Comparison of ENCODE assay signal across 9 mouse cellular contexts in the genomic region with DNA sequence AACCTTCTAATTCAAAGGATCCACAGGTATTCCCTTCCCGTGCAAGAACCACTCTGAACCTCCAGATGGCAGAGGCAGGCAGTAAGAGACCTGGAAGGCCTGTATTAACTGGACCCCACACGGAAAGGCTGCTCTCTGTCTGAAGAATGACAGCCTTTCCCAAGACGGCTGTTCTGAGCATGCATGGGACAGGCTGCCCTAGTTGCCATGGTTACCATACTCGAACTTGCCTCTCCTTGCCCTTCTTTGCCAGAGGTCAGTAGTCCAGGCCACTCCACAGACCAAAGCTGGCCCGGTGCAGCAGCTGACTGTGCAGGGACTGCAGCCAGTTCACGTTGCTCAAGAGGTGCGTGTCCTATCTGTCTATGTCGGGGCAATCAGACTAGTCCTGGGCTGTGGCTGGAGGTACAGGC. TPM values are rescaled to one million over a fixed set of nuclear protein-coding genes. Genes with fewer than 3 reads are reported as not detected.
DNase-seq lines count a peak whose midpoint lies in the region; TF ChIP-seq lines count a peak whose summit lies in the region.
"Had no signal": no experiment of that assay in that cellular context is flagged by ENCODE, and none has a peak within 500 bp of the region (broad histone marks: within the 10 kb centered on the region; RNA-seq: fewer than 3 reads in every experiment).

No protein-coding gene starts in this region.

- no peak overlapping the region for H3K4me3 ChIP-seq in cerebellum, adult 2 months (replicated peaks; ENCODE audit: insufficient read depth, low read depth, low read length)
- H3K4me3 ChIP-seq in kidney, adult 2 months (ENCODE audit: insufficient read depth, low read depth, low read length): peak overlapping the region; percentile 48; the same call in 1 of the 2 replicates
- H3K4me3 ChIP-seq: limb, embryonic 12.5 days had no signal

- H3K4me1 ChIP-seq in cerebellum, adult 2 months (ENCODE audit: control insufficient read depth, insufficient read depth, low read length): no peaks in the 10 kb centered on the region
- peaks cover 3% of the 10 kb centered on the region; the same call in 1 of the 2 replicates for H3K4me1 ChIP-seq in kidney, adult 2 months (ENCODE audit: control insufficient read depth, insufficient read depth, low read length)

- 33% methylated on average over 8 of the region's 8 CpGs for WGBS in cerebellum, adult 2 months
- WGBS in kidney, adult 2 months: 26% methylated on average over 8 of the region's 8 CpGs

- H3K36me3 ChIP-seq in kidney, adult 2 months (ENCODE audit: control insufficient read depth, insufficient read depth, low read length): no peaks in the 10 kb centered on the region

- H3K27me3 ChIP-seq in cerebellum, adult 2 months (ENCODE audit: control insufficient read depth, insufficient read depth, low read length): no peaks in the 10 kb centered on the region
- H3K27me3 ChIP-seq in kidney, adult 2 months (replicated peaks; ENCODE audit: control insufficient read depth, insufficient read depth, low read length): no peaks in the 10 kb centered on the region

- 0 out of 2 replicates have a peak, but pooled peaks have one; percentile 26 for TF ChIP-seq CTCF in cerebellum, adult 2 months (IDR thresholded peaks at IDR 0.05; ENCODE audit: borderline replicate concordance, insufficient read depth, low read depth, low read length)
- no peak; the same call in 1 of the 2 replicates for TF ChIP-seq CTCF in kidney, adult 2 months (conservative IDR thresholded peaks at IDR 0.05; ENCODE audit: insufficient read depth, insufficient read length, low read depth, low read length)

- DNase-seq in cerebellum, adult 2 months: no peak
- DNase-seq in cerebellum, postnatal 36 days: no peak
- DNase-seq in embryo, embryonic 10.5 days (ENCODE audit: low spot score): peak; percentile 82
- peak; percentile 94 for DNase-seq in kidney, adult 2 months
- DNase-seq in mesoderm, embryonic 11.5 days (ENCODE audit: low read depth, low spot score): peak; percentile 49
- no peak for DNase-seq in spleen, adult 18-20 months
- no peak for DNase-seq in thymus, postnatal 14 days
- DNase-seq in left cerebral cortex, adult 18-20 months (ENCODE audit: low spot score in 2 of 2): no peak

- TF ChIP-seq POLR2A in cerebellum, adult 2 months (IDR thresholded peaks at IDR 0.05; ENCODE audit: borderline replicate concordance, insufficient read depth, low read length): no peak
- TF ChIP-seq POLR2A in kidney, adult 2 months (IDR thresholded peaks at IDR 0.05; ENCODE audit: low read depth, low read length): no peak

- no peak overlapping the region for H3K27ac ChIP-seq in cerebellum, adult 2 months (ENCODE audit: insufficient read depth, low read length)
- H3K27ac ChIP-seq in kidney, adult 2 months (ENCODE audit: insufficient read depth, low read depth, low read length): peak overlapping the region; percentile 40; the same call in 1 of the 2 replicates
- H3K27ac ChIP-seq: limb, embryonic 12.5 days had no signal

RNA-seq across cellular contexts. Expression of a gene that starts 17.2 kb away (rescaled TPM):
- polyA plus RNA-seq in cerebellum, adult 2 months (2012; rRNA removed): 27.2 and 27.8 TPM in 2 replicates
- polyA plus RNA-seq in kidney, adult 2 months (2012; rRNA removed): 15.8 and 18.0 TPM in 2 replicates
- total RNA-seq in left cerebral cortex, adult 18-20 months (2021): 10 to 100 TPM; 23.1 to 25.3 TPM

RNA-seq across cellular contexts. Expression of a gene that starts 18.9 kb away (rescaled TPM):
- 2.0 and 2.1 TPM in 2 replicates for polyA plus RNA-seq in cerebellum, adult 2 months (2012; rRNA removed)
- polyA plus RNA-seq in kidney, adult 2 months (2012; rRNA removed): 1.1 and 1.2 TPM in 2 replicates
- 1 to 10 TPM; 2.9 to 3.5 TPM for total RNA-seq in left cerebral cortex, adult 18-20 months (2021)

RNA-seq across cellular contexts. Expression of a gene that starts 20.7 kb away (rescaled TPM):
- 39.0 and 44.7 TPM in 2 replicates for polyA plus RNA-seq in cerebellum, adult 2 months (2012; rRNA removed)
- polyA plus RNA-seq in kidney, adult 2 months (2012; rRNA removed): 28.2 and 30.1 TPM in 2 replicates
- total RNA-seq in left cerebral cortex, adult 18-20 months (2021): 10 to 100 TPM; 17.7 to 18.2 TPM

RNA-seq across cellular contexts. Expression of a gene that starts 39.0 kb away (rescaled TPM):
- 2.6 and 7.4 TPM in 2 replicates for polyA plus RNA-seq in cerebellum, adult 2 months (2012; rRNA removed)
- polyA plus RNA-seq in kidney, adult 2 months (2012; rRNA removed): 0.19 TPM in 1 of 2 replicates, not detected in the other
- total RNA-seq in left cerebral cortex, adult 18-20 months (2021): not detected
- polyA plus RNA-seq: limb, embryonic 12.5 days had no signal

RNA-seq across cellular contexts. Expression of a gene that starts 41.4 kb away (rescaled TPM):
- polyA plus RNA-seq in cerebellum, adult 2 months (2012; rRNA removed): 0.17 and 0.21 TPM in 2 replicates
- polyA plus RNA-seq in kidney, adult 2 months (2012; rRNA removed): 1.9 and 5.6 TPM in 2 replicates
- total RNA-seq in left cerebral cortex, adult 18-20 months (2021): under 1 TPM; 0.30 to 0.52 TPM

Comparison
In these comparisons a context has a peak if more than half of its experiments do, and no peak if none do; other contexts are left out.
1. DNase-seq: peak in embryo, embryonic 10.5 days (single experiment), kidney, adult 2 months (single experiment) and mesoderm, embryonic 11.5 days (single experiment); none in cerebellum, adult 2 months (0 of 2), cerebellum, postnatal 36 days (0 of 2), spleen, adult 18-20 months (0 of 2), thymus, postnatal 14 days (single experiment) and left cerebral cortex, adult 18-20 months (0 of 2).